Mouse (Mus musculus) thymus, adult 18-20 months (tissue): ENCODE data around the gene Srarp.

Experiments used
- DNase-seq, 2 experiments: peaks; one replicate each; pipeline ENCODE4 v3.0.0; 2022; ENCODE audit warnings: mixed read lengths in 2 of 2

Gene Srarp

GRCm38 (mm10) chr4:141387093-141387784 is 48.7 kb downstream of the Srarp start:
- peak in 1 of 2 experiments; percentile 21 for DNase-seq

- DNase-seq: no peak
These were observed 49.8 kb downstream of the Srarp start for GRCm38 (mm10) chr4:141386150-141386549.

GRCm38 (mm10) chr4:141385275-141385674 is 50.6 kb downstream of the Srarp start:
- DNase-seq: peak in 1 of 2 experiments; percentile 16
